Mouse (Mus musculus) midbrain, embryonic 15.5 days (tissue): ENCODE measurements around the gene Clstn3. TPM values are rescaled to one million over a fixed set of nuclear protein-coding genes. Genes with fewer than 3 reads are reported as not detected.
"Not testable (repeated sequence)": the region's sequence is repeated elsewhere in the genome, so short reads cannot be mapped to it uniquely, and the experiment has no call there.

ENCODE experiments used
- ATAC-seq: fragments of 200-750 bp; cut with Nextera tagmentation; replicated peaks from 2 replicates; pipeline ENCODE4 v1.8.0; 2017; ENCODE audit warnings: moderate TSS enrichment
- H3K27ac ChIP-seq: fragments of 300-500 bp; sonication (generic); 2 replicates; pipeline ENCODE4 v1.5.1; 2015; ENCODE audit warnings: mild to moderate bottlenecking, inconsistent platforms
- H3K27me3 ChIP-seq: fragments of 300-500 bp; sonication (generic); replicated peaks from 2 replicates; pipeline ENCODE4 v1.6.1; 2015; ENCODE audit warnings: inconsistent platforms
- H3K36me3 ChIP-seq: fragments of 300-500 bp; sonication (generic); replicated peaks from 2 replicates; pipeline ENCODE4 v1.6.1; 2015; ENCODE audit warnings: inconsistent platforms
- H3K4me1 ChIP-seq: fragments of 300-500 bp; sonication (generic); 2 replicates; pipeline ENCODE4 v1.6.1; 2015; ENCODE audit warnings: inconsistent platforms
- H3K4me2 ChIP-seq: fragments of 300-500 bp; sonication (generic); 2 replicates; pipeline ENCODE4 v1.6.1; 2015; ENCODE audit warnings: inconsistent platforms, mild to moderate bottlenecking, moderate library complexity
- H3K4me3 ChIP-seq: fragments of 300-500 bp; sonication (generic); 2 replicates; pipeline ENCODE4 v1.5.1; 2015; ENCODE audit warnings: mild to moderate bottlenecking, inconsistent platforms
- H3K9ac ChIP-seq: fragments of 300-500 bp; sonication (generic); 2 replicates; pipeline ENCODE4 v1.6.1; 2015; ENCODE audit warnings: mild to moderate bottlenecking, inconsistent platforms
- H3K9me3 ChIP-seq: fragments of 300-500 bp; sonication (generic); 2 replicates; pipeline ENCODE4 v1.6.1; 2016; ENCODE audit warnings: inconsistent platforms
- WGBS: fragments of 180-500 bp; shearing (Covaris S2); methylation state at CpG from one replicate; pipeline ENCODE4 v1.1.7; 2015; ENCODE audit warnings: mixed read lengths; 5-methylcytosine and 5-hydroxymethylcytosine counted together
- polyA plus RNA-seq: library from polyadenylated mRNA; unstranded; fragments of >200 nt; fragmentation: Nextera tagmentation; extraction: Ambion mirVana; gene quantifications from 2 replicates; pipeline ENCODE4 v1.2.1, GENCODE M21; 2015

Gene Clstn3
- polyA plus RNA-seq, 1 experiment from 2014 or later: 153 TPM

- H3K9ac ChIP-seq: no peak overlapping the region
- H3K9me3 ChIP-seq: no peaks in the 10 kb centered on the region
- no peaks in the 10 kb centered on the region for H3K36me3 ChIP-seq
- WGBS: 66% methylated on average over 5 of the region's 5 CpGs
- no peak for ATAC-seq
- H3K4me1 ChIP-seq: no peaks in the 10 kb centered on the region
- H3K4me2 ChIP-seq: no peak overlapping the region
- H3K4me3 ChIP-seq: no peak overlapping the region
- no peak overlapping the region for H3K27ac ChIP-seq
- no peaks in the 10 kb centered on the region for H3K27me3 ChIP-seq
Measured at GRCm38 (mm10) chr6:124477221-124477655, 12.6 kb upstream of the Clstn3 start.

DNA sequence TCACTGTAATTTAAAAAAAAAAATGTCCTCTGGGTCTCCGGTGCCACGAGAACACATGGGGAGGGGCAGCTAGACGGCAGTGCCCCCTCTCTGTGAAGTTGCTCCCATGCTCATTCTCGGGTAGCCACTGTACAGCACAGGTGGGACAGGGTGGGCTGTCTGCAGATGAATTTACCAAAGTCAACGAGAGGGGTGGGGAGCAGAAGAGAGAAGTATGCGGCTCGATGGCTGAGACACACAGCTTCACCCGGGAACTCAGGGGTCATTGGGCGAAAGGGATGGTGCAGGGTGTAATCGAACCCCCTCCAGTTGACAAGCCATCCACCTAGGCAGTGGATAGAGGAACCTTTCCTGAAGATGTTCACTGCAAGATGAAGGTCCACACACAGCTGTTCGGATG is 12.2 kb upstream of the Clstn3 start:
- H3K4me1 ChIP-seq: no peaks in the 10 kb centered on the region
- H3K9me3 ChIP-seq: no peaks in the 10 kb centered on the region
- no peak overlapping the region for H3K4me3 ChIP-seq
- 86% methylated on average over 11 of the region's 11 CpGs for WGBS
- H3K9ac ChIP-seq: no peak overlapping the region
- H3K36me3 ChIP-seq: no peaks in the 10 kb centered on the region
- no peak overlapping the region for H3K4me2 ChIP-seq
- no peak overlapping the region for H3K27ac ChIP-seq
- ATAC-seq: no peak
- H3K27me3 ChIP-seq: no peaks in the 10 kb centered on the region

DNA sequence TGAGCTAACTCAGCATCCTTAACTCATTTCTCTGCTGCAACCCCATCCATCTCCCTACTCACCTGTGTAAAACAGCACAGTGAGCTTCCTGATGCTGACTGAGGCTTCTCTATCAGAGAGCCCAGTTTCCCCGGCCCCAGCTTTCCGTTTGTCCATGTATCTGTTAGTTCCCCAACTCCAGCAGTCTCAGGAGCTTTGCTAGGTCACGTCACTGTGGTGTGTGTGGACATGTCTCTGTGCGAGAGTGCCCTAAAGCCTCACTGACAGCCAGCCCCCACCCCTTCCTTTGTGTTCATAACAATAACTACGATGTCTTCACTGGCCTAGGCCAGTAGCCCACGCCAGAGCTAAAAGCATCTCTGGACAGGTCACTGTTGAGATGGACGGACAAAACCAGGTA is 11.6 kb upstream of the Clstn3 start:
- no peaks in the 10 kb centered on the region for H3K9me3 ChIP-seq
- H3K4me2 ChIP-seq: no peak overlapping the region
- ATAC-seq: no peak
- H3K36me3 ChIP-seq: no peaks in the 10 kb centered on the region
- H3K27ac ChIP-seq: no peak overlapping the region
- H3K27me3 ChIP-seq: no peaks in the 10 kb centered on the region
- 58% methylated on average over 7 of the region's 7 CpGs for WGBS
- H3K4me3 ChIP-seq: no peak overlapping the region
- no peaks in the 10 kb centered on the region for H3K4me1 ChIP-seq
- H3K9ac ChIP-seq: no peak overlapping the region

DNA sequence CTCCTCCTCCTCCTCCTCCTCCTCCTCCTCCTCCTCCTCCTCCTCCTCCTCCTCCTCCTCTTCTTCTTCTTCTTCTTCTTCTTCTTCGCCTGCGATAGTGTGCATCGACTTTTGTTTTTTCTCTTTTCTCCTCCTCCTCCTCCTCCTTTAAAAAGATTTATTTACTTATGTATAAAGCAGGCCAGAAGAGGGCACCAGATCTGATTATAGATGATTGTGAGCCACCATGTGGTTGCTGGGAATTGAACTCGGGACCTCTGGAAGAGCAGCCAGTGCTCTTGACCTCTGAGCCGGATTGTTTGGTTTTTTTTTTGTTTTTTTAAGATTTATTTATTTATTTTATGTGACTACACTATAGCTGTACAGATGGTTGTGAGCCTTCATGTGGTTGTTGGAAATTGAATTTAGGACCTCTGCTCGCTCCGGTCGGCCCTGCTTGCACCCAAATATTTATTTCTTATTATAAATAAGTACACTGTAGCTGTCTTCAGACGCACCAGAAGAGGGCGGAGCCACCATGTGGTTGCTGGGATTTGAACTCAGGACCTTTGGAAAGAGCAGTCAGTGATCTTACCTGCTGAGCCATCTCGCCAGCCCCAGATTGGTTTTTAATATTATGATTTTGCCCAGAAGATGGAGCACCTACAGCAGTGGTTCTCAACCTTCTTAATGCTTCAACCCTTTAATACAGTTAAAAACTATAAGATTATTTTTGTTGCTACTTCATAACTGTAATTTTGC is 10.9 kb upstream of the Clstn3 start:
- not testable (repeated sequence) for H3K4me2 ChIP-seq, H3K36me3 ChIP-seq, H3K4me1 ChIP-seq, ATAC-seq, H3K9me3 ChIP-seq, H3K27ac ChIP-seq, H3K9ac ChIP-seq, H3K4me3 ChIP-seq, H3K27me3 ChIP-seq
- 93% methylated on average over 8 of the region's 11 CpGs for WGBS

- 85% methylated on average over 11 of the region's 11 CpGs for WGBS
- H3K9ac ChIP-seq: no peak overlapping the region
- no peaks in the 10 kb centered on the region for H3K9me3 ChIP-seq
- H3K4me1 ChIP-seq: no peaks in the 10 kb centered on the region
- H3K36me3 ChIP-seq: no peaks in the 10 kb centered on the region
- ATAC-seq: no peak
- H3K27me3 ChIP-seq: no peaks in the 10 kb centered on the region
- no peak overlapping the region for H3K4me2 ChIP-seq
- no peak overlapping the region for H3K4me3 ChIP-seq
- H3K27ac ChIP-seq: no peak overlapping the region
Measured at GRCm38 (mm10) chr6:124474621-124475020, 10.0 kb upstream of the Clstn3 start.

DNA sequence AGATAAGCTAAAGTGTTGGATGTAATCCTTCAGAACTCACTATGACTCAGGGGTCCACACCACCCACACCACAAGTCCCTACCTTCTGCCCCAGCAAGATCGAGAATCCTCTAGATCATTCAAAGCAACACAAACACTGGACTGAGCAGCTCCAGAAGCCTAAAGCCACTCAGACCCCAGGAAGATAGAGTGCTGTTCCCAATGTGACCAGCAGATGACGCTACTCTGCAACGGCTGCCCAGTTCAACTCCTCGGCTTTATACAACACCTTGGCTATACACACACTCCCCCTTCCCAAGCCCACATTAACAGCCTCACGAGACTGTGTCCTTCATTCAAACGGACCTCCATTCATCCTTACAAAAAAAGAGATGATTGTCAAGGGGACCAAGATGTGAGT is 8.2 kb upstream of the Clstn3 start:
- Histone ChIP-seq H3K36me3 (no peaks in the 10 kb centered on the region), H3K9me3 (no peaks in the 10 kb centered on the region), H3K9ac (no peak overlapping the region), H3K27ac (no peak overlapping the region), H3K27me3 (no peaks in the 10 kb centered on the region), H3K4me1 (no peaks in the 10 kb centered on the region), H3K4me2 (no peak overlapping the region), H3K4me3 (no peak overlapping the region)
- no peak for ATAC-seq
- 29% methylated on average over 6 of the region's 6 CpGs for WGBS

- H3K4me2 ChIP-seq, ATAC-seq: not testable (repeated sequence)
- WGBS: 89% methylated on average over 6 of the region's 6 CpGs
Measured at GRCm38 (mm10) chr6:124471783-124472638, 7.4 kb upstream of the Clstn3 start.

GRCm38 (mm10) chr6:124471121-124471520 is 6.5 kb upstream of the Clstn3 start:
- no peak for ATAC-seq
- no peaks in the 10 kb centered on the region for H3K9me3 ChIP-seq
- 93% methylated on average over 3 of the region's 3 CpGs for WGBS
- no peak overlapping the region for H3K27ac ChIP-seq
- no peak overlapping the region for H3K9ac ChIP-seq
- H3K4me2 ChIP-seq: no peak overlapping the region
- no peaks in the 10 kb centered on the region for H3K36me3 ChIP-seq
- no peak overlapping the region for H3K4me3 ChIP-seq
- H3K4me1 ChIP-seq: no peaks in the 10 kb centered on the region
- no peaks in the 10 kb centered on the region for H3K27me3 ChIP-seq

More at GRCm38 (mm10) chr6:124471783-124472638, 7.4 kb upstream of the Clstn3 start:
- not testable (repeated sequence) for H3K9me3 ChIP-seq, H3K4me1 ChIP-seq, H3K9ac ChIP-seq, H3K36me3 ChIP-seq, H3K27me3 ChIP-seq, H3K4me3 ChIP-seq, H3K27ac ChIP-seq

DNA sequence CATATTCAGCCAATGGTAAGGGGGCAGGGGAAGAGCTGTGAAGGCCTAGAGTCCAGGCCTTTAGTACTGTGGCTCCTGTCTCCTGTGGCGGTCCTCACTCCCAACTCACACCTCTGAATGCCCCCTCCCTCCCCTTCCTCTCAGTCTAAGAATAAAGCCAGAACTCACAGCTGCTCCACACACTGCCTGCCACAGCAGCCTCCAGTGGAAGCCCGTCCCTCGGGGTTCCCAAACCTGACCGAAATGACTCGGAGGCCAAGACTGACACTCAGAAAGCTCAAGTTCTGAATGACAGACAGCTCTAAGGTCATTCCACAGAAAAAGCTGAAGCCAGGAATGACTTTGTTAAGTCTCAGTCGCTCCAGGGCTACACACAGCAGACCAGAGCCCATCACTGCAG is 1.1 kb upstream of the Clstn3 start:
- WGBS: 76% methylated on average over 6 of the region's 6 CpGs

DNA sequence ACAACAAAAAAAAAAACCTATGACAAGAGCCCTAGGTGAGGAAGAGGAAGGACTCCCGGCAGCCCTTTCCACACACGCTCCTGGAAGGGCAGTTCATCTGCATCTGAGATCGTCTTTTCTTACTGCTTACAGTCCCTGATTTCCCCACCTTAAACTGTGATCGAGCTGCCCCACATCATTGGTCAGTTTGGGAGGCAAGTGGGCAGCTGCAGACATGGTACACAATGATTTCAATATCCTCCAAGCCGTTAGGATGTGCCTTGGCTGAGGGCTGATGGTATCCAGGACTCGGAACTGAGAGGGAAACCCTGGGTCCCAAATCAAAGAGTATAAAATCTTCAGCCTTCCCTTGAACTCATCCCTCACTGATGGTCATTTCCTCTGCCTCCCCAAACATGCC is 705 bp upstream of the Clstn3 start:
- peak overlapping the region; percentile 75 for H3K4me2 ChIP-seq
- peak overlapping the region; percentile 75 for H3K4me3 ChIP-seq
- peak overlapping the region; percentile 92 for H3K27ac ChIP-seq
- H3K36me3 ChIP-seq: peaks cover 11% of the 10 kb centered on the region; the same call in 1 of the 2 replicates
- ATAC-seq: 0 out of 2 replicates have a peak, but pooled peaks have one; percentile 2
- H3K9me3 ChIP-seq: no peaks in the 10 kb centered on the region
- H3K4me1 ChIP-seq: peaks cover 27% of the 10 kb centered on the region
- WGBS: 28% methylated on average over 6 of the region's 6 CpGs
- H3K9ac ChIP-seq: peak overlapping the region; percentile 83
- no peaks in the 10 kb centered on the region for H3K27me3 ChIP-seq

More for the DNA sequence above, 1.1 kb upstream of the Clstn3 start:
- peak overlapping the region; percentile 83; the same call in 1 of the 2 replicates for H3K9ac ChIP-seq
- H3K27me3 ChIP-seq: no peaks in the 10 kb centered on the region
- peaks cover 27% of the 10 kb centered on the region for H3K4me1 ChIP-seq
- peak overlapping the region; percentile 92; the same call in 1 of the 2 replicates for H3K27ac ChIP-seq
- no peak for ATAC-seq
- peak overlapping the region; percentile 75; the same call in 1 of the 2 replicates for H3K4me3 ChIP-seq
- peaks cover 8% of the 10 kb centered on the region; the same call in 1 of the 2 replicates for H3K36me3 ChIP-seq
- peak overlapping the region; percentile 75 for H3K4me2 ChIP-seq
- H3K9me3 ChIP-seq: no peaks in the 10 kb centered on the region

DNA sequence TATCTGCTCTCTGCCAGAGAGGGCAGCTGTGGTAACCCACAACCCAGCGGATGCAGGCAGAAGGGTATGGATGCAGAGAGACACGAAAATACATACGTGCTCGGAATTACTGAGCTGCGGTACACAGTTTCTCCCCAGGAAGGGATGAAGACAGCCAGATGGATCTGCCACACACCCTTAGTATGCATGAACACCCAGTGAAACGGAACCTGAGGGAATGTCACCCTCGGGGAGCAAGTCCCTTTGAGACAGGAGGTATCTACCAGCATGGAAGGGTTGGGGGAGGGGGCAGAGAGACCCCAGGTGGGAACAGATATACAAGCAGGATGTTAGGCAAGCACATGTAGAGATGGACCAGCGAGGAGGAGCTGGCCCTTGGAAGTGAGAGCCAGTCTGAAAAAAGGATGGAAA is 708 bp downstream of the Clstn3 start:
- peaks cover 27% of the 10 kb centered on the region for H3K4me1 ChIP-seq
- 16% methylated on average over 8 of the region's 8 CpGs for WGBS
- peak overlapping the region; percentile 92 for H3K27ac ChIP-seq
- H3K9me3 ChIP-seq: no peaks in the 10 kb centered on the region
- H3K4me3 ChIP-seq: peak overlapping the region; percentile 75
- ATAC-seq: peak; percentile 41
- H3K27me3 ChIP-seq: no peaks in the 10 kb centered on the region
- peaks cover 11% of the 10 kb centered on the region; the same call in 1 of the 2 replicates for H3K36me3 ChIP-seq
- H3K9ac ChIP-seq: peak overlapping the region; percentile 83
- H3K4me2 ChIP-seq: peak overlapping the region; percentile 75

GRCm38 (mm10) chr6:124459388-124459787 is 5.2 kb downstream of the Clstn3 start:
- H3K9ac ChIP-seq: no peak overlapping the region
- no peaks in the 10 kb centered on the region for H3K27me3 ChIP-seq
- H3K36me3 ChIP-seq: peaks cover 20% of the 10 kb centered on the region
- H3K9me3 ChIP-seq: no peaks in the 10 kb centered on the region
- H3K4me3 ChIP-seq: no peak overlapping the region
- ATAC-seq: no peak
- H3K4me2 ChIP-seq: no peak overlapping the region
- H3K4me1 ChIP-seq: peaks cover 17% of the 10 kb centered on the region
- H3K27ac ChIP-seq: no peak overlapping the region
- WGBS: 86% methylated on average over 4 of the region's 4 CpGs
